Mouse (Mus musculus) lung, postnatal 0 days (tissue): ENCODE measurements around the gene Trim31. TPM values are rescaled to one million over a fixed set of nuclear protein-coding genes. Genes with fewer than 3 reads are reported as not detected.

Source experiments
- ATAC-seq: fragments of 200-750 bp; cut with Nextera tagmentation; 2 replicates; pipeline ENCODE4 v1.8.0; 2017; ENCODE audit warnings: moderate library complexity
- DNase-seq: peaks from one replicate; pipeline ENCODE4 v3.0.0-alpha.2; 2016; ENCODE audit warnings: low spot score
- H3K27ac ChIP-seq: fragments of 300-500 bp; sonication (generic); 2 replicates; pipeline ENCODE4 v1.5.1; 2014; ENCODE audit warnings: antibody characterized with exemption, mild to moderate bottlenecking, low read length, mixed read lengths
- H3K27me3 ChIP-seq: fragments of 300-500 bp; sonication (generic); replicated peaks from 2 replicates; pipeline ENCODE4 v1.6.1; 2014; ENCODE audit warnings: low read length, mixed read lengths; ENCODE audit not compliant: insufficient read depth
- H3K36me3 ChIP-seq: fragments of 300-500 bp; sonication (generic); 2 replicates; pipeline ENCODE4 v1.6.1; 2014; ENCODE audit warnings: low read length, mixed read lengths; ENCODE audit not compliant: insufficient read depth
- H3K4me1 ChIP-seq: fragments of 300-500 bp; sonication (generic); 2 replicates; pipeline ENCODE4 v1.6.1; 2014; ENCODE audit warnings: antibody characterized with exemption, low read depth, low read length, mixed read lengths; ENCODE audit not compliant: insufficient read depth
- H3K4me2 ChIP-seq: fragments of 300-500 bp; sonication (generic); replicated peaks from 2 replicates; pipeline ENCODE4 v1.6.1; 2014; ENCODE audit warnings: low read depth, mild to moderate bottlenecking, low read length, moderate library complexity, mixed read lengths
- H3K4me3 ChIP-seq: fragments of 300-500 bp; sonication (generic); 2 replicates; pipeline ENCODE4 v1.5.1; 2014; ENCODE audit warnings: low read depth, low read length
- H3K9ac ChIP-seq: fragments of 300-500 bp; sonication (generic); replicated peaks from 2 replicates; pipeline ENCODE4 v1.6.1; 2014; ENCODE audit warnings: low read depth, mild to moderate bottlenecking
- H3K9me3 ChIP-seq: fragments of 300-500 bp; sonication (generic); 2 replicates; pipeline ENCODE4 v1.6.1; 2016; ENCODE audit warnings: low read length, mixed read lengths
- CTCF ChIP-seq: IDR thresholded peaks from 2 replicates; pipeline ENCODE4 v1.5.1; 2016; ENCODE audit warnings: antibody characterized with exemption, mild to moderate bottlenecking
- EP300 ChIP-seq: IDR thresholded peaks from 2 replicates; pipeline ENCODE4 v1.6.1; 2016; ENCODE audit warnings: antibody characterized with exemption, mild to moderate bottlenecking, control low read depth
- WGBS: fragments of 180-500 bp; shearing (Covaris S2); extraction: QIAGEN DNeasy Blood & Tissue Kit; methylation state at CpG from one replicate; pipeline ENCODE4 v1.1.7; 2014; 5-methylcytosine and 5-hydroxymethylcytosine counted together
- polyA plus RNA-seq: library from polyadenylated mRNA; unstranded; fragments of >200 nt; fragmentation: Nextera tagmentation; extraction: Ambion mirVana; gene quantifications from 2 replicates; pipeline ENCODE4 v1.2.1, GENCODE M21; 2015

Gene Trim31
- polyA plus RNA-seq, 1 experiment from 2014 or later, result not detected

GRCm38 (mm10) chr17:36903651-36904050 is 5.7 kb downstream of the Trim31 start:
- Histone ChIP-seq H3K4me2 (no peak overlapping the region), H3K4me3 (no peak overlapping the region), H3K4me1 (no peaks in the 10 kb centered on the region), H3K36me3 (no peaks in the 10 kb centered on the region), H3K9ac (no peak overlapping the region), H3K27me3 (no peaks in the 10 kb centered on the region), H3K27ac (no peak overlapping the region), H3K9me3 (no peaks in the 10 kb centered on the region)
- 60% methylated on average over 3 of the region's 3 CpGs for WGBS
- ATAC-seq (no peak), DNase-seq (no peak)
- TF ChIP-seq CTCF (no peak), EP300 (no peak)

DNA sequence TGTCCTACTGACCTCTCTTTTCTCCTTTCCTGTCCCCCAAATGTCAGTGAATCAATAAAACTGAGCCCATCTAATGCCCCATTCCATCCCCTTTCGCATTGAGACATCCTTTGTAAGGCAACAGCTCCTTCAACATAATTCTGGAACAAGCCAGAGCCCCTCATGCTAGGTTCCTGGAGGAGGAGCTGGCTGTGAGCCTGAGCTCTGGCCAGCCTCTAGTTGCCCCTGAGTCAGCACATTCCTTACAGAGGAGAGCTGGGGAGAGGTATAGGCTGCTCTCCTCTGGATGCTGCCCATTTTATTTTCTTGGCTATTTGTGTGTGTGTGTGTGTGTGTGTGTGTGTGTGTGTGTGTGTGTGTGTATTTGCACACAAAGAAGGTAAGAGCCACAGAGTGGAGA is 10.3 kb downstream of the Trim31 start:
- ATAC-seq (no peak; the same call in 1 of the 2 replicates), DNase-seq (peak; percentile 20)
- Histone ChIP-seq H3K9me3 (no peaks in the 10 kb centered on the region), H3K4me1 (no peaks in the 10 kb centered on the region), H3K4me2 (no peak overlapping the region), H3K27me3 (no peaks in the 10 kb centered on the region), H3K36me3 (no peaks in the 10 kb centered on the region), H3K9ac (no peak overlapping the region), H3K27ac (no peak overlapping the region), H3K4me3 (no peak overlapping the region)
- no peak for TF ChIP-seq EP300
- no peak for TF ChIP-seq CTCF
- WGBS, result 26% methylated on average over 1 of the region's 1 CpGs

- ATAC-seq (no peak), DNase-seq (no peak)
- Histone ChIP-seq H3K4me2 (no peak overlapping the region), H3K9ac (no peak overlapping the region), H3K4me3 (no peak overlapping the region), H3K36me3 (no peaks in the 10 kb centered on the region), H3K27me3 (no peaks in the 10 kb centered on the region), H3K27ac (no peak overlapping the region), H3K4me1 (no peaks in the 10 kb centered on the region), H3K9me3 (no peaks in the 10 kb centered on the region)
- TF ChIP-seq EP300 (no peak), CTCF (no peak)
- 42% methylated on average over 4 of the region's 4 CpGs for WGBS
Measured at GRCm38 (mm10) chr17:36909802-36910201, 11.9 kb downstream of the Trim31 start.

- Histone ChIP-seq H3K27me3 (no peaks in the 10 kb centered on the region), H3K36me3 (no peaks in the 10 kb centered on the region), H3K9me3 (no peaks in the 10 kb centered on the region), H3K4me1 (no peaks in the 10 kb centered on the region), H3K4me2 (no peak overlapping the region), H3K9ac (no peak overlapping the region), H3K4me3 (no peak overlapping the region), H3K27ac (no peak overlapping the region)
- ATAC-seq, result no peak
- TF ChIP-seq EP300 (no peak), CTCF (no peak)
- WGBS, result 52% methylated on average over 2 of the region's 2 CpGs
- no peak for DNase-seq
Measured at GRCm38 (mm10) chr17:36912031-36912430, 14.1 kb downstream of the Trim31 start.

DNA sequence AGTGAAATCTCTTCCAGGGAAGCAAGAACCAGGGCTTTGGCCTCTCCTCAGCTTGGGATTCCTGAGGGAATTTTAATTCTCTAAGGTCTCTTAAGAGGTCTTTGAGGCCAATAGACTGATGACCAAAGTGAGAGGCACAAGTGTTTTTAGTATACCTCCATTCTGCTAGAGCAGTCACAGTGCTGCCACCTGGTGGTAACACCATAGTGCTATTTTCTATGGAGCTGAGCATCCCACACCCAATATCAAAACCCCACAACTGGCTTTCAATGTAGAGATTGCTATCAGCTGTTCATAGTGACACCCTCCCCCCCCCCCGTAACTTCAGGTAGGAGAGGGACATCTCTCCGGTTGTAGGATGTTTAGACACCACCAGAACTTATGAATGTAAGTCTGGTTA is 16.2 kb downstream of the Trim31 start:
- H3K4me1 ChIP-seq, result no peaks in the 10 kb centered on the region
- H3K36me3 ChIP-seq, result no peaks in the 10 kb centered on the region
- no peak overlapping the region for H3K4me2 ChIP-seq
- H3K9ac ChIP-seq, result no peak overlapping the region
- no peak overlapping the region for H3K4me3 ChIP-seq
- no peaks in the 10 kb centered on the region for H3K27me3 ChIP-seq
- TF ChIP-seq EP300 (no peak), CTCF (peak; percentile 84)
- DNase-seq (peak; percentile 87), ATAC-seq (no peak)
- 9% methylated on average over 2 of the region's 2 CpGs for WGBS
- no peak overlapping the region for H3K27ac ChIP-seq
- H3K9me3 ChIP-seq, result no peaks in the 10 kb centered on the region

DNA sequence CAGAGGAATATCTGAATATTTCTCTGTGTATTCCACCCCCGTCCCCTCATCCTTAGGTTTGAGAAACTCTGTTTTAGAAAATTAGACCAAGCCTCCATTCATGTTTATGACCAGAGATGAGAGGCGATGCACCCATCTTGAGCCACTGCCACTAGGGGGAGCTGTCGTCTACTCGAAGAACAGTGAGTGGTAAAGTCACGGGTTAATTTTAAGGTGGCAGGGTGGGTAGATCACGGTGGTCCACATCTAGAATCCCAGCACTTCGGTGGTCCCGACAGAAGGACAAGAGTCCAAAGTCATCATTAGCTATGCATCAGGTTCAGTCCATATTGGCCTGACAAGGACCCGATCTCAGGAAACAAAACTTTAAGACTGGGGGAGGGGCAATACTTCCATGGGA is 17.2 kb downstream of the Trim31 start:
- no peaks in the 10 kb centered on the region for H3K36me3 ChIP-seq
- DNase-seq (peak; percentile 61), ATAC-seq (no peak)
- TF ChIP-seq EP300 (no peak), CTCF (peak; percentile 90)
- WGBS, result 12% methylated on average over 9 of the region's 9 CpGs
- no peaks in the 10 kb centered on the region for H3K27me3 ChIP-seq
- H3K4me2 ChIP-seq, result no peak overlapping the region
- H3K4me1 ChIP-seq, result no peaks in the 10 kb centered on the region
- no peak overlapping the region for H3K27ac ChIP-seq
- no peak overlapping the region for H3K4me3 ChIP-seq
- H3K9ac ChIP-seq, result no peak overlapping the region
- no peaks in the 10 kb centered on the region for H3K9me3 ChIP-seq

DNA sequence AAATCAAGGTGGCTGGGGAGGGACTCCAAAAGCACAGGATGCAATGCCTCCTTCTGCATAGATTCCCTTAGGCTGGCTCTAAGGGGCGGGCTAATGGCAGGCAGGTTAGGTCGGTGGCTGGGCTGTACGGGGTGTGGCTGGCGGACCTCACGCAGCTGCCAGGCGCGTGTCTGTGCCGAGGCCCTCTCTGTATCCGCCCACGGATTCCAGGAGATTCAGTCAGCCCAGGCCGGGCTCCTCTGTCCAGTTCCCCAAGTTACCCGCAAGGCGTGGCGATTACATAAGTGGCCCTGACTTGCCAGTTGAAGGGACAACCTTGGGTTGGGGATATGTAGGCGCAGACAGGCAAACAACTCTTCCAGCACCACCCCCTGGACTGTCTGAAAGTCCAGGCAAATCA is 22.3 kb downstream of the Trim31 start:
- peak; percentile 86 for ATAC-seq

More for the DNA sequence above, 22.3 kb downstream of the Trim31 start:
- Histone ChIP-seq H3K9me3 (no peaks in the 10 kb centered on the region), H3K36me3 (no peaks in the 10 kb centered on the region), H3K4me2 (no peak overlapping the region), H3K4me3 (no peak overlapping the region), H3K4me1 (no peaks in the 10 kb centered on the region), H3K27ac (no peak overlapping the region), H3K27me3 (no peaks in the 10 kb centered on the region), H3K9ac (no peak overlapping the region)
- TF ChIP-seq EP300, result no peak
- TF ChIP-seq CTCF, result no peak
- DNase-seq, result peak; percentile 65
- WGBS, result 37% methylated on average over 15 of the region's 15 CpGs
